Mouse (Mus musculus) lung, postnatal 14 days (tissue): ENCODE data around the gene Poc1b.

Experiments used
- DNase-seq: peaks from one replicate; pipeline ENCODE4 v3.0.0; 2021

Gene Poc1b

DNA sequence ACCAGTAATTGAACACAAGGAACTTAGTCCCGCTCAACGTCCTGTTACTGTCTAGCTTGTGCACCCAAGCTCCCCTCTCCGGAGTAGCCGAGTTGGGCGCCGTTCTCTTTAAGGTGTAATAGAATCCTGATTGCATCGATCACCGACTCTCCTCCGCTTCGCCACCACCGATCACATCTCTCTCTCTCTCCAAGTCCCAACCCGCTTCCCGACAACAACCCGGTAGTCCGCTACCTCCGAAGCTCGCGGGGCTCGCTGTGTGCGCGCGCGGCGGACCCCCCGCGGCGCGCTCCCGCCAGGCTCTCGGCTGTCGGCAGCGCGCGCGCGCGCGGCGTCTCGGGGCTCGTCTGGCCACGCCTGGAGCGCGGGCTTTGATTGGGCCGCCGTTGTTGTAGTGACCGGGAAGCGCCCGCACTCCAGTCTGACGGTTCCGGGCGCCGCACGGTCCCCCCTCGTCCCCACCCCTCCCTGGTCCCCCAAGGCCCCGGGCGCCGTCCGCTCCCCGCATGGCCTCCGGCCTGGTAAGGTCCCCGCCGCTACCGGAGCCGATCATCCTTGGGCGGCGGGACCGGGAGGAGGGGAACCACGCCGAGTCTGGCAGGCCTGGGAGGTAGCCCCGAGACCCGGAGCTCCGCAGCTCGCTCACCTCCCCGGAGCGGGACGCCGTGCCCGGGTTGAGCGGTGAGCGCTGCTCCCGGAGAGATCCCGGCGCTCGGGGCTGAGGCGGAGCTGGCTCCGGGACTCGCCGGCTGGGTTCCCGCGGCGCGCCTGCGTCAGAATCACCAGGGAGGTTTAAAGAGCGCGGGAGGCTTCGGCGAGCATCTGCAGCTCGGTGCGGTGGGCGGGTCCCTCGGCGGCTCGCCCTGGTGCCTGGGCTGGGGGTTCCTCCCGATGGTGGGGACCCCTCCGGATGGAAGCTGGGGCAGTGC is at the start of gene Poc1b:
Poc1b (plus strand) TSS at position 334 of the 929 bp plus-strand sequence.
- DNase-seq: peak; percentile 84

DNA sequence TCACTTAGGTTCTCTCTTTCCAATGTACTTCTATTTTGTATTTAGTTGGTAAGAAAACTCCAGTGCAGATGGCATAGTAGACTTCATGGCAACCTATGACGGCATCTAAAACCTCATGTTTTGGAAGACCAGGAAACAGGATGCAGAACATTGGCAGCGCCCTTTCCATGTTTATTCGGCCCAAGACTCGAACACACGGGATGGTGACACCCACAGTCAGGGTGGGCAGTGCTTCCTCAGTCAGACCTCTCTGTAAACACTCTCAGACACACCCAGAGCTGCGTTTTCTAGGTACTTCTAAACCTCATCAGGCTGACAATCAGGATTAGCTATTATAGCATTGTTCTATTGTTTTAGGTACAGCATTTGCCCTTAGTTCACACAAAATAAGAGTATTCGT is 46.2 kb upstream of the Poc1b start:
- no peak for DNase-seq

- DNase-seq: no peak
Observed at GRCm38 (mm10) chr10:99061418-99061817, 45.4 kb upstream of the Poc1b start.

GRCm38 (mm10) chr10:99062546-99062945 is 44.3 kb upstream of the Poc1b start:
- DNase-seq: no peak

- no peak for DNase-seq
Observed at GRCm38 (mm10) chr10:99076113-99076895, 30.5 kb upstream of the Poc1b start.

DNA sequence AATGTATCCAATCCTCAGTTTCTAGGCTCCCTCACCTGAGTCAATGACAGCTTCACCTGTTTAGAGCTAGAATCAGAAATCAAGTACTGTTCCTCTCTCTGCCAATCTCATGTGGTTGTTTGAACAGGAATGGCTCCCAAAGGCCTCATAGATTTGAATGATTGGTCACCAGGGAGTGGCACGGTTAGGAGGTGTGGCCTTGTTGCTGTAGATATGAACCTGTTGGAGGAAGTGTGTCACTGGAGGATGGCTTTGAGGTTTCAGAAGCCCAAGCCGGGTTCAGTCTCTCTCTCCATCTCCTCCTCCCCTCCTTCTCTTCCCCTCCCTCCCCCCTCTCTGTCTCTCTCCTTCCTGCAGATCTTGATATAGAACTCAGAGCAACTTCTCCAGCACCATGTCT is 28.2 kb upstream of the Poc1b start:
- no peak for DNase-seq

GRCm38 (mm10) chr10:99081569-99081990 is 25.3 kb upstream of the Poc1b start:
- DNase-seq: no peak

DNA sequence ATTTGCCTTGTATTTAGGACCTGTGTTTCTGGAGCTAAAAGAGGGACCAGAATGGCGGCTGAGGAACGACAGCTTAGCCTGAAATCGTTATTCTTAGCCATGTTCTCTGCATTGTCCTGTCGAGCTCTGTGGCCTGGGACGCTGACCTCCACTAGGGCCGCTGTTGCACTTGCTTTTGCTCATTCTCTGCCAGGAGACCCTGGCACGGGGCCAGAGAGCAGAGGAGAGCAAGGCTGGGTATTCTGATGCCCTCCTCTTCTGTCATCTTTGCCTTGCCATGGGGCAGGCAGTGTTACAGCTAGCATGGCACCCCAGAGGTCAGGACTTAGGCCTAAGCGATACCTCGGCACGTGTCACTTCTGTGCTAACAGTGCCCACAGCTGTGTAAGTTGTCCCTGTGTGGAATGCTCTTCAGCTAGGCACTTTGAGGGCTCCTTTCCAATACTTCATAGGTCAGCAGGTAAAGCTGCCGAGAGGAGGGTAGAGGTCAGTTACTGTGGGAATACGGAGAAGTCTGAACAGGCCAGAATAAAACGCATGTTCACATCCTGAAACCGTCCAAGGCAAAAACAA is 23.3 kb upstream of the Poc1b start:
- peak; percentile 39 for DNase-seq

DNA sequence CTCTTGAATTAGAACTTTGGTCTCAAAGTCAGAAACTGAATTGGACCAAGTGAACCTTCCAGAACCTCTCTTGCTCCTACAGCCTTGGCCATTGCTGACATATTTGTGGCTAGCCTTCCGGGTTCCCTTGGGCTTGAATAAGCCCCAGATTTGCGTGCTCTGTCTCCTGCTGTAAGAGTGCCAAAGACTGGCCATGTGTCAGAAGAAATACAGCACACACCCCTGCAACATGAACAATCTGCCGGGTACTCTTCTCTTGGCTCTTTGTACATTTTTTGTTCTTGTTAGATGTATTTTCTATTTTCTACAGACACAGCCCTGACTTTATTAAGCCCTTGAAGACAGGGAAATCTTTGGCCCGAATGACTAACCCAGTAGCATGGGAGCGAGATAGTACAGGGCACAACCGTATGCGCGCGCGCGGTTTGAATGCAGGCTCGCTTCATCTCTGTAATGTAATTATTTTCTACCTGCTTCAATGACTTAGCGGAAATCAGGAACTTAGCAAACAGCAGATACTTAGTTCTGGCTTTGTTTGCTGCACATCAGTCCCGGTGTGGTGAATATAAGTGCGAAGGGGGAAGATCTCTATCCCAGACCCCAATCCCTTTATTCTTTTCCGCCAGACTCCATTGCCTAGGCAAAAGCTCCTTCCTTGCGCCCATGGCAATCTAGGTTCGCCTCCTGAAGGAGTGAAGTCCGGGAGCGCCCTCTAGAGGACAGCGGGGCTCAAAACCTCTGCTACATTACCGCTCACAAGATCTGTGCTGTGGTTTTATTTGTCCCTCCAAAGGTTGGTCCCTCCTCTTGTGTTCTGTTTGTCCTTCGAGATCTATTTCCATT is 22.2 kb upstream of the Poc1b start:
- peak; percentile 96 for DNase-seq

- no peak for DNase-seq
Observed at GRCm38 (mm10) chr10:99085240-99085587, 21.6 kb upstream of the Poc1b start.

DNA sequence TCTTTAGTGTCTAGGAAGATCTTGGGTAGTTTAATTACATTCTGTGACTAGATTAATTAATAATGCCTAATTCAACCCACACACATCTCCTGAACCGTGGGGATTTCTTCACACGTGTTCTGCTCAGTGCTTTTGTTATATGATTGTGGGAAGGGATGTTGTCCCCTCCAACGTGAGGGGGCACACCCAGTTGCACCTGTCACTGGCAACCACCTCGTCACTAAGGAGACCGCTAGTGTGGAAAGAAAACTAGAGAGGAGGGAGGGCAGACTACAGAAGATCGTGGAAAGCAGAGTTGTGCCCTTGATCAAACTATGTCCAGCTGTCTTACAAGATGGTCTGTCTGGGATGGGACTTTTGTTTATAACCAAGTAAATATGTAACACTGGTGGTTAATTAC is 20.8 kb upstream of the Poc1b start:
- DNase-seq: no peak

DNA sequence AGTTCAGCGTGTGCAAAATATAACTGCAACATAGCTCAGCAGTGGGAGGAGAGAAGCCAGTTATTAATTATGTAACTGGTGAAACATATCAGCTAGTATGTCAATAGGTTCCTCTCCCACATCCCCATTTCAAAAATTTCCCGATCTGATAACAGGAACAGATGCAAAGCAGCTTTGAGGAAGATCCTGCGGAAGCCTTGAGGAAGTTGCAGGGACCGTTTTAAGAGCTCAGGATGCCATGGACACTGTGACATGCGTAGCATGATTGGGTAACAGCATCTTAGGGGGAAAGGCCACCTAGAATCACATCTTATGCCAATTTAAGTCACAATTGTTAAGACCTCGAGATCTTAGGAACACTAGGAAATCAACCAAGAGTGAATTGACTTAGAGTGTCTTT is 16.9 kb upstream of the Poc1b start:
- no peak for DNase-seq

GRCm38 (mm10) chr10:99093364-99093763 is 13.5 kb upstream of the Poc1b start:
- no peak for DNase-seq

DNA sequence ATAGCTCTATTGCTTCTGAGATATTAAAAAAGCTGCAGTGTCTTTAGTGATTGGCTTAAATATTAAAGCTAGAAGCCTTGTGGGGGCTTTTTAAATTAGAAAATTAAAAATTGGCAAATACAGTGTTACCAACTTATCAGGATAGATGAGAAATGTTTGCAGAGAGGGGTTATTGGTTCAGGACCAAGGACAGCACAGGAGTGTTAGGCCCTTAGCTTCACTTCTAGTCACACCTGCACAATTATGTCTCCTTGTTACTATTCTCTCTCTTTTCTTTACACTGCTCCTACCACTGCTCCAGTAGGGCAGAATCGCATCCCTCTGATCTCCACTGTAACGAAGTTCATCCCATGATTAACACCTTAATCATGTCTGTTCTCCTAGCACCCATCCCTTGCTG is 11.7 kb upstream of the Poc1b start:
- DNase-seq: no peak

- DNase-seq: peak; percentile 72
Observed at GRCm38 (mm10) chr10:99097374-99097773, 9.5 kb upstream of the Poc1b start.

GRCm38 (mm10) chr10:99105522-99105921 is 1.3 kb upstream of the Poc1b start:
- DNase-seq: no peak

- DNase-seq: no peak
Observed at GRCm38 (mm10) chr10:99106311-99106702, 529 bp upstream of the Poc1b start.

- DNase-seq: peak; percentile 83
Observed at GRCm38 (mm10) chr10:99107964-99108363, 1.1 kb downstream of the Poc1b start, which contains the start of gene Galnt4. Galnt4 (plus strand) TSS chr10:99108159.

- no peak for DNase-seq
Observed at GRCm38 (mm10) chr10:99108431-99108982, 1.7 kb downstream of the Poc1b start.

DNA sequence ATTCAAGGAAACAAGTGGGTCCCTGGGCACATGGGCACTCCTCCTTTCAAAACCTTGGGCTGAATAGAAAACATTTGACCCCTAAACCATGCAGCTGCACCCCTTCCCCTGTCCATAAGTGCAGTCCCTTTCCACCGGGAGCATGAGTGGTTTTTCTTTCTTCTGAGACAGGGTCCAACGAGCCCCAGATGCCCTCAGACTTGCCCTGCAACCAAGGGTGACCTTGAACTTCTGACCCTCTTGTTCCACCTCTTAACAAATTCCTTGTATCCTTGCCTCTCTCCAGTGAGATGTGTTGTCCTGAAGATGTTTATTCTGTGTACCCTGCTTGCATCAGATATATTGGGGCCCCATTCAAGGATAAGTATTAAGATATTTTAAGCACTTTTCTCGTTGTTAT is 6.7 kb downstream of the Poc1b start:
- no peak for DNase-seq

DNA sequence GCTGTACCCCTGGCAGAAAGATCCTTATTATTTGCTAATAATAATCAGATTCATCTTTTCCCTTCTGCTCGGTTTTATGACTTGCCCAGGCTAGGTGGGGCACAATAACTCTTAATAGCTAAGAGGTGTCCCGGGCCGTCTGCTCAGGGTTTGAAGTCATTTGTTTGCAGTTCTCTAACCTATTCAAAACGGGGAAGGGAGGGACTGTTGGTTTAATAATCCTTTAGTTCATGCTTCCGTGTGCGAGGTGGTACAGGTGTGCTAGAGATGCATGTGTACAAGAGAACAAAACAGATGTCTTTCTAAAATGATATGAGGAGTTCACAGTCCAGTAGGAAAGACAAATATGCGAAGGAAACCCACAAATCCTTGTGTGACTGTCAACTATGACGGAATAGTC is 7.5 kb downstream of the Poc1b start:
- DNase-seq: no peak
